Mouse (Mus musculus): Measurements from ENCODE around the gene Setd4.
A peak's percentile ranks its signal among the peaks of the same experiment; 100 is the strongest.

- TF ChIP-seq CTCF (IDR thresholded peaks at IDR 0.05) (peak; percentile 64), POLR2A (IDR thresholded peaks at IDR 0.05; ENCODE audit: insufficient read depth, low read depth, low read length) (no peak)
Observed at GRCm38 (mm10) chr16:93626745-93627144, 22.9 kb upstream of the Setd4 start.
